ENCODE assay signal across 8 mouse cellular contexts in genomic region chr7:45460860-45461314, GRCm38 (mm10). TPM values are rescaled to one million over a fixed set of nuclear protein-coding genes. Genes with fewer than 3 reads are reported as not detected.
DNase-seq lines count a peak whose midpoint lies in the region; ATAC-seq and TF ChIP-seq lines count a peak whose summit lies in the region.

No protein-coding gene starts in this region.

- no peak for TF ChIP-seq CTCF in intestine, postnatal 0 days (IDR thresholded peaks at IDR 0.05; ENCODE audit: low read depth)

- H3K9ac ChIP-seq in intestine, postnatal 0 days (ENCODE audit: low read depth, low read length): peak overlapping the region; percentile 51; the same call in 1 of the 2 replicates
- H3K9ac ChIP-seq in neural tube, embryonic 15.5 days (replicated peaks): no peak overlapping the region; the same call in 1 of the 2 replicates

- peak; percentile 70 for ATAC-seq in common myeloid progenitor, adult 5-6 weeks (replicated peaks; ENCODE audit: low read depth, poor library complexity, severe bottlenecking)
- peak; percentile 50 for ATAC-seq in intestine, postnatal 0 days
- ATAC-seq in neural tube, embryonic 15.5 days (ENCODE audit: low FRiP score): no peak
- no peak for ATAC-seq in frontal cortex, adult (ENCODE audit: low TSS enrichment)

- peaks cover 45% of the 10 kb centered on the region for H3K36me3 ChIP-seq in intestine, postnatal 0 days (ENCODE audit: control insufficient read depth, insufficient read depth)
- peaks cover 46% of the 10 kb centered on the region for H3K36me3 ChIP-seq in neural tube, embryonic 15.5 days

- intact Hi-C loops in gastrocnemius, postnatal 36 days (cut with DNase I): no loop called here

- peak overlapping the region; percentile 94 for H3K27ac ChIP-seq in intestine, postnatal 0 days (ENCODE audit: low read depth, low read length)
- H3K27ac ChIP-seq in neural tube, embryonic 15.5 days (replicated peaks): peak overlapping the region; percentile 87

- peak overlapping the region; percentile 65 for H3K4me2 ChIP-seq in intestine, postnatal 0 days (replicated peaks; ENCODE audit: low read depth)
- peak overlapping the region; percentile 59 for H3K4me2 ChIP-seq in neural tube, embryonic 15.5 days

- no peaks in the 10 kb centered on the region for H3K9me3 ChIP-seq in intestine, postnatal 0 days (ENCODE audit: control insufficient read depth)
- no peaks in the 10 kb centered on the region for H3K9me3 ChIP-seq in neural tube, embryonic 15.5 days (replicated peaks)

- H3K4me3 ChIP-seq in intestine, postnatal 0 days (ENCODE audit: low read depth, low read length): peak overlapping the region; percentile 74
- H3K4me3 ChIP-seq in neural tube, embryonic 15.5 days (replicated peaks): no peak overlapping the region; the same call in 1 of the 2 replicates

- no peaks in the 10 kb centered on the region for H3K27me3 ChIP-seq in intestine, postnatal 0 days (replicated peaks; ENCODE audit: control insufficient read depth, insufficient read depth, low read length)
- no peaks in the 10 kb centered on the region for H3K27me3 ChIP-seq in neural tube, embryonic 15.5 days (replicated peaks)

- 0 out of 2 replicates have a peak, but pooled peaks cover 11% of the 10 kb centered on the region for H3K4me1 ChIP-seq in intestine, postnatal 0 days (replicated peaks; ENCODE audit: control insufficient read depth, insufficient read depth, low read length)
- H3K4me1 ChIP-seq in neural tube, embryonic 15.5 days: peaks cover 62% of the 10 kb centered on the region

- DNase-seq in urinary bladder, adult 18-20 months (ENCODE audit: low spot score in 2 of 2): peak; percentile 72 to 81
- no peak for DNase-seq in urinary bladder, postnatal 10 days (ENCODE audit: low spot score)
- peak; percentile 42 to 65 for DNase-seq in gastrocnemius, postnatal 36 days
- DNase-seq in lung, adult 18-20 months: peak; percentile 82 to 85

- 3% methylated on average over 13 of the region's 13 CpGs for WGBS in intestine, postnatal 0 days
- WGBS in neural tube, embryonic 15.5 days: 20% methylated on average over 13 of the region's 13 CpGs

RNA-seq across cellular contexts. Expression of gene Ftl1, which starts 1.2 kb away (rescaled TPM):
- total RNA-seq in common myeloid progenitor, adult 5-6 weeks (2017): 650 and 699 TPM in 2 replicates
- 100 to 1,000 TPM; 132 to 146 TPM for total RNA-seq in gastrocnemius, postnatal 36 days (2021)
- 13,232 and 14,059 TPM in 2 replicates for polyA plus RNA-seq in intestine, postnatal 0 days (2015; fragmentation: Nextera tagmentation; extraction: Ambion mirVana)
- polyA plus RNA-seq in neural tube, embryonic 15.5 days (2015; fragmentation: Nextera tagmentation; extraction: Ambion mirVana): 4,883 and 5,335 TPM in 2 replicates

RNA-seq across cellular contexts. Expression of gene Bax, which starts 5.8 kb away (rescaled TPM):
- total RNA-seq in common myeloid progenitor, adult 5-6 weeks (2017): 34.0 and 35.6 TPM in 2 replicates
- total RNA-seq in gastrocnemius, postnatal 36 days (2021): 10 to 100 TPM; 13.8 to 14.6 TPM
- 173 and 180 TPM in 2 replicates for polyA plus RNA-seq in intestine, postnatal 0 days (2015; fragmentation: Nextera tagmentation; extraction: Ambion mirVana)
- 224 and 236 TPM in 2 replicates for polyA plus RNA-seq in neural tube, embryonic 15.5 days (2015; fragmentation: Nextera tagmentation; extraction: Ambion mirVana)

RNA-seq across cellular contexts. Expression of gene Tulp2, which starts 20.8 kb away (rescaled TPM):
- not detected in 2 replicates for total RNA-seq in common myeloid progenitor, adult 5-6 weeks (2017)
- total RNA-seq in gastrocnemius, postnatal 36 days (2021): under 1 TPM in 1 of 2 experiments, not detected in 1; 0.39 TPM
- polyA plus RNA-seq in intestine, postnatal 0 days (2015; fragmentation: Nextera tagmentation; extraction: Ambion mirVana): 0.65 and 0.78 TPM in 2 replicates
- polyA plus RNA-seq in neural tube, embryonic 15.5 days (2015; fragmentation: Nextera tagmentation; extraction: Ambion mirVana): 0.15 and 0.59 TPM in 2 replicates

RNA-seq across cellular contexts. Expression of gene Ruvbl2, which starts 23.0 kb away (rescaled TPM):
- 149 and 177 TPM in 2 replicates for total RNA-seq in common myeloid progenitor, adult 5-6 weeks (2017)
- 10 to 100 TPM; 22.1 to 23.0 TPM for total RNA-seq in gastrocnemius, postnatal 36 days (2021)
- 35.6 and 38.6 TPM in 2 replicates for polyA plus RNA-seq in intestine, postnatal 0 days (2015; fragmentation: Nextera tagmentation; extraction: Ambion mirVana)
- 92.7 and 114 TPM in 2 replicates for polyA plus RNA-seq in neural tube, embryonic 15.5 days (2015; fragmentation: Nextera tagmentation; extraction: Ambion mirVana)

RNA-seq across cellular contexts. Expression of gene Gm45808, which starts 25.7 kb away (rescaled TPM):
- not detected in 2 replicates for total RNA-seq in common myeloid progenitor, adult 5-6 weeks (2017)
- 1 to 10 TPM; 6.1 to 6.6 TPM for total RNA-seq in gastrocnemius, postnatal 36 days (2021)
- polyA plus RNA-seq in intestine, postnatal 0 days (2015; fragmentation: Nextera tagmentation; extraction: Ambion mirVana): not detected in 2 replicates
- polyA plus RNA-seq in neural tube, embryonic 15.5 days (2015; fragmentation: Nextera tagmentation; extraction: Ambion mirVana): not detected in 2 replicates

Comparison
In these comparisons a context has a peak if more than half of its experiments do, and no peak if none do; other contexts are left out.
1. ATAC-seq: peak in common myeloid progenitor, adult 5-6 weeks (single experiment) and intestine, postnatal 0 days (single experiment); none in neural tube, embryonic 15.5 days (single experiment) and frontal cortex, adult (single experiment).